Mouse (Mus musculus) ES-Bruce4 (cell line): ENCODE measurements around the gene Cnih1. TPM values are rescaled to one million over a fixed set of nuclear protein-coding genes. Genes with fewer than 3 reads are reported as not detected.

ENCODE experiments used
- H3K27ac ChIP-seq: 2 replicates; pipeline ENCODE4 v1.5.1; 2012; ENCODE audit warnings: low read length, inconsistent platforms; ENCODE audit not compliant: insufficient read depth
- H3K27me3 ChIP-seq: 2 replicates; pipeline ENCODE4 v1.6.1; 2012; ENCODE audit warnings: mild to moderate bottlenecking, low read length, inconsistent platforms; ENCODE audit not compliant: control insufficient read depth, poor library complexity, insufficient read depth, severe bottlenecking
- H3K36me3 ChIP-seq: 2 replicates; pipeline ENCODE4 v1.6.1; 2012; ENCODE audit warnings: inconsistent platforms, mild to moderate bottlenecking, low read length, moderate library complexity; ENCODE audit not compliant: control insufficient read depth, poor library complexity, insufficient read depth, severe bottlenecking
- H3K4me1 ChIP-seq: one replicate; pipeline ENCODE4 v1.8.1; 2011; ENCODE audit warnings: low read length; ENCODE audit not compliant: control insufficient read depth, insufficient read depth
- H3K4me3 ChIP-seq: 2 replicates; pipeline ENCODE4 v1.5.1; 2011; ENCODE audit warnings: low read depth, mild to moderate bottlenecking, low read length
- H3K9ac ChIP-seq: 2 replicates; pipeline ENCODE4 v1.6.1; 2012; ENCODE audit warnings: low read depth, mild to moderate bottlenecking, inconsistent platforms; ENCODE audit not compliant: poor library complexity, severe bottlenecking
- H3K9me3 ChIP-seq: replicated peaks from 2 replicates; pipeline ENCODE4 v1.6.1; 2012; ENCODE audit warnings: mild to moderate bottlenecking, low read length, inconsistent platforms; ENCODE audit not compliant: control insufficient read depth, poor library complexity, insufficient read depth, severe bottlenecking
- CTCF ChIP-seq: IDR thresholded peaks from one replicate; pipeline ENCODE4 v1.8.1; 2011; ENCODE audit warnings: low read depth, low read length
- EP300 ChIP-seq: IDR thresholded peaks from 2 replicates; pipeline ENCODE4 v1.6.1; 2011; ENCODE audit warnings: low read depth, low read length; ENCODE audit not compliant: insufficient read depth
- POLR2A ChIP-seq: IDR thresholded peaks from one replicate; pipeline ENCODE4 v1.8.1; 2011; ENCODE audit warnings: low read length; ENCODE audit not compliant: insufficient read depth
- polyA plus RNA-seq: library from polyadenylated mRNA; stranded (reverse); fragments of >200 nt; gene quantifications from 2 replicates; pipeline ENCODE4 v1.2.4, GENCODE M21; 2011; ENCODE audit warnings: low read depth; ENCODE audit not compliant: missing spikeins, insufficient read depth, insufficient read length

Cnih1 gene
- polyA plus RNA-seq, 1 experiment, result 163 TPM

- Histone ChIP-seq H3K4me1 (peaks cover 2% of the 10 kb centered on the region), H3K4me3 (no peak overlapping the region), H3K27me3 (no peaks in the 10 kb centered on the region), H3K9ac (no peak overlapping the region), H3K36me3 (no peaks in the 10 kb centered on the region), H3K9me3 (no peaks in the 10 kb centered on the region), H3K27ac (no peak overlapping the region)
- TF ChIP-seq CTCF, result no peak
- no peak for TF ChIP-seq POLR2A
- no peak for TF ChIP-seq EP300
Observed at GRCm38 (mm10) chr14:46790723-46791122, 2.5 kb upstream of the Cnih1 start.

GRCm38 (mm10) chr14:46790303-46790702 lies 2.1 kb upstream of the Cnih1 start:
- H3K27me3 ChIP-seq, result no peaks in the 10 kb centered on the region
- H3K9me3 ChIP-seq, result no peaks in the 10 kb centered on the region
- H3K9ac ChIP-seq, result no peak overlapping the region
- H3K27ac ChIP-seq, result no peak overlapping the region
- no peaks in the 10 kb centered on the region for H3K36me3 ChIP-seq
- no peak overlapping the region for H3K4me3 ChIP-seq
- TF ChIP-seq POLR2A (no peak), CTCF (no peak), EP300 (no peak)
- H3K4me1 ChIP-seq, result peaks cover 2% of the 10 kb centered on the region

DNA sequence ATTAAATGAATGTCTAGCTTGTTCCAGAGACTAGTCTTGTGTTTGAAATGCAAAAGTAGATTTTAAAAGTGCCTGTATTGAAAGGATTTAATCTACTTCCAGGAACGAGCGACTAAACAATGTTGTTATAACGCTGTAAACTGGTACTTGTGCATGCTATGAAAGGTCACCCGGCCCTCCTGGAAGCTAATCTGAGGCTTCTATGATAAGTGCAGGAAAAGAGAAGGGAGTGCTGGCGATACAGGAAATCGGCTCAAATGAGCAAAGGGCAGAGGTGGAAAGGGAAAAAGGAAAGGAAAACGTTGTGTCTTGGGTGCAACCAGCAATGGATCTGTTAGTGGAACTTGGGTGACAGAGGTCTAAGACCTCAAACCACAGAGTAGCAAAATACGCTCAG lies 292 bp upstream of the Cnih1 start:
- Histone ChIP-seq H3K27ac (no peak overlapping the region), H3K9ac (peak overlapping the region; percentile 60; the same call in 1 of the 2 replicates), H3K4me1 (peaks cover 2% of the 10 kb centered on the region)

DNA sequence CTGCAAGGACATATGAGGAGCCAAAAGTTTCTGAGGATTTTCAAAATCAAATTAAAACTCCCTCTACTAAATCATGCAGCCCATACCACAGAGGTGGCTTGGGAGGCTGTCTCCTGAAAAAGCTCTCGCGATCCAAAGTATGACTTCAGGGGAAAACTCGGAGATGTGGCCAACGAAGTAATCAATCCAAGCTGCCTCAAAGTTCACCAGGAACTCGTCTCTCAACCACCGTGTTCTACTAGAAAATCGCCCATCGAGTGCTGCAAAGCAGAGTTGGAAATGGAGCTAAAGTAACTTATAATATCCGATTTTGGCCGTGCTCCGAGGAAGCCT lies 791 bp downstream of the Cnih1 start:
- H3K4me3 ChIP-seq, result peak overlapping the region; percentile 95
- no peaks in the 10 kb centered on the region for H3K27me3 ChIP-seq
- H3K36me3 ChIP-seq, result peaks cover 5% of the 10 kb centered on the region; the same call in 1 of the 2 replicates
- TF ChIP-seq EP300 (no peak), CTCF (no peak), POLR2A (no peak)
- H3K27ac ChIP-seq, result peak overlapping the region; percentile 15; the same call in 1 of the 2 replicates
- H3K9me3 ChIP-seq, result no peaks in the 10 kb centered on the region
- H3K9ac ChIP-seq, result peak overlapping the region; percentile 98
- peaks cover 2% of the 10 kb centered on the region for H3K4me1 ChIP-seq

More for the DNA sequence above, 292 bp upstream of the Cnih1 start:
- H3K36me3 ChIP-seq, result peaks cover 5% of the 10 kb centered on the region; the same call in 1 of the 2 replicates
- no peaks in the 10 kb centered on the region for H3K9me3 ChIP-seq
- H3K27me3 ChIP-seq, result no peaks in the 10 kb centered on the region
- H3K4me3 ChIP-seq, result no peak overlapping the region
- TF ChIP-seq EP300 (no peak), POLR2A (no peak), CTCF (no peak)

- Histone ChIP-seq H3K4me3 (no peak overlapping the region), H3K27me3 (no peaks in the 10 kb centered on the region), H3K4me1 (peaks cover 2% of the 10 kb centered on the region), H3K9me3 (no peaks in the 10 kb centered on the region), H3K9ac (no peak overlapping the region), H3K36me3 (peaks cover 5% of the 10 kb centered on the region), H3K27ac (no peak overlapping the region)
- TF ChIP-seq CTCF, result no peak
- TF ChIP-seq EP300, result no peak
- no peak for TF ChIP-seq POLR2A
Observed at GRCm38 (mm10) chr14:46785247-46785646, 3.0 kb downstream of the Cnih1 start.

GRCm38 (mm10) chr14:46783327-46783926 lies 4.8 kb downstream of the Cnih1 start:
- TF ChIP-seq POLR2A (no peak), EP300 (no peak), CTCF (no peak)
- no peak overlapping the region for H3K9ac ChIP-seq
- no peak overlapping the region for H3K4me3 ChIP-seq
- peaks cover 2% of the 10 kb centered on the region for H3K4me1 ChIP-seq
- no peaks in the 10 kb centered on the region for H3K27me3 ChIP-seq
- H3K36me3 ChIP-seq, result peaks cover 19% of the 10 kb centered on the region
- H3K9me3 ChIP-seq, result peaks cover 11% of the 10 kb centered on the region
- H3K27ac ChIP-seq, result no peak overlapping the region
